Mouse (Mus musculus): ENCODE measurements around the gene Rgs16.
A peak's percentile ranks its signal among the peaks of the same experiment; 100 is the strongest.

Rgs16 gene

DNA sequence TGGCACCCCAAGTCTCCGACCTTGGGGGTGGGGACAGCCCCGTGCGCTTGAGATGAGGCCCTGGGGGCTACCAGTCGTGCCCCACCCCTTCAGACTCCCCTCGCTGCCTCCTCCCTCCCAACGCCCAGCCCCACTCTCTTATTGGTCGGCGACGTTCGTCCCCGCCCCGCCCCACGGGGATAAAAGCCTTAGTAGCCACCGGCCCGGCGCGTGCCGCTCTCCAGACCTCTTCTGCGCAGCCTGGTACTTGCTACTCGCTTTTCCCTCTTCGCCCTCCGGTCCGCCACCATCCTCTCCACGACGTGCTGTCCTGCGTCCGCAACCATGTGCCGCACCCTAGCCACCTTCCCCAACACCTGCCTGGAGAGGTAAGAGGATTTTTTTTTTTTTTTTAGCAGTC lies at the start of gene Rgs16:
Gene Rgs16, plus strand, starts transcription at position 205 of the 400 bp plus-strand sequence.
- peak; percentile 86 for DNase-seq

DNA sequence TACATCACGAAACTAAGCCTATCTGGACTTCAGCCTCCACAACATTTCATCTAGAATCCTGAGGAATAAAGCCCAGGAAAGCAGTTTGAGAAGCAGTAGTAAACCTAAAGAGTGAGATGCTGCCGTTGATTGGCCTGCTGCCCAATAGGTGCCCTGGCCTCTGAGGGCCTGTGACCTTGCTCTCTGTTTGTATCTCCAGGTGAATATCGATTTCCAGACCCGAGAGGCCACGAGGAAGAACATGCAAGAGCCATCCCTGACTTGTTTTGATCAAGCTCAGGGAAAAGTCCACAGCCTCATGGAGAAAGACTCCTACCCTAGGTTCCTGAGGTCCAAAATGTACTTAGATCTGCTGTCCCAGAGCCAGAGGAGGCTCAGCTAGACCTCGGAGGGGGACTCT lies 47.6 kb upstream of the Rgs16 start:
- no peak for DNase-seq

DNA sequence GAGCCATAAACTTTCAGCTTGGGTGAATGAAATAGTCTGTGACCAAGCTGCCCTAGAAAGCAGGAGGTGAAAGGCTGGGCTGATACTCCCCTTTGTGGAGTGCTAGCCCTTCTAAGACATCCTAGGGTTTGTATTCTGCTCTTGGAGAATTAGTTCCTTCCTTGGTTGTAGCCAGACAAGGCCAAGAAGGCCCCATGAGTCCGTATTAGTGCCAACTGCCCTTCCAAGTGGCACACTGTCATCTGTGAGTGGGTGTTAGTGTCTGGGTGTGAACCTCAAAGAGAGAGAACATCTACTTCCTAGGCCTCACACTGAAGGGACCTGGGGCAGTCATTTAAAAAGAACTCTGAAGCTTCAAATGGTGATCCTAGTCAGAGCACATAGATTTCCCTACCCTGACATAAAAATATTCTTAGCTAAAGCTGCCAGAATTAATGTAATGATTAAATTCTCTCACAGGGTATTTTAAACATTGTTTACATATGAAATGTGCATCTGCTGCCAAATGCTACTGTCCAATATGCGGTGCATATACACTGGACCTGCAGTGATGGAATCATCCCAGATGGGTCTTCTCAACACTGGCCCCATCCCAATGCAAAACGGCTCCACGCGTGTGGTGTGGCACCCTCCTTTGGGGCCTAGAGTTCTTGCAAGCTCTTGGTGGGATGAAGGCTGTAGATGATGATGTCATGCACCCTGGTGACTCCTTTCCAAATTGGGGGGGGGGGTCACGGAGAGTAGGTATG lies 45.6 kb upstream of the Rgs16 start:
- DNase-seq = no peak

GRCm38 (mm10) chr1:153695398-153695797 lies 44.8 kb upstream of the Rgs16 start:
- no peak for DNase-seq

GRCm38 (mm10) chr1:153696093-153696492 lies 44.1 kb upstream of the Rgs16 start:
- peak; percentile 54 for DNase-seq

- DNase-seq = no peak
These were observed 43.6 kb upstream of the Rgs16 start for GRCm38 (mm10) chr1:153696541-153696940.

DNA sequence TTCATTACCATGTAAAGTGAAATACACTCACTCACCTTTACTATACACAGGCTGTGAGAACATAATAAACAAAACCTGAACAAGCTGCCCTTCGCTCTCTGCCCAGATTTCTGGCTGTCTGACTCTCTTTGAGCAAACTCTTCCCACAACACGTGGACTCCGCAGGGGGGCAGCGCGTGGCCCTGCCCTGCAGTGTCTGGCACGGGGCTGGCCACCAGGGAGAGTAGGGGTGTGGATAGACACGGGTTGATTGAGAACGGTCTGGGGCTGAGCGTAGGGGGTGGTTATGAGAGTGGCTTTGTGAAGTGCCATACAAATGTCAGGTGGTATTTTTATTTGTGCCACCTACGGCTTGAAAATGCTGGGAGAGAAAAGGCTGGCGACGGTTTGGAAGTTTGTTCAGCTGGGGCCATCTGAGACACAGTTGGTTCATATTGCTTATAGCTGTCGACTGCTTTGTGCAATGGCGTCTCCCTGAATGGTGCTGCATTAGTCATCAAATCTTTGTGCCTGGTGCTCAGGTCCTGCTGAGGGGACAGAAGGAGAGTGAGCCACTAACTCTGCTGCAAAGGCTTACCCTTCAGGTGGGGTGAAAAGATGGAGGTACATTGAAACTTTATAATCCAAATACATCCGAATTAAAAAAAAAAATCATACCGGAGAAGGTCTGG lies 42.4 kb upstream of the Rgs16 start:
- DNase-seq = no peak

GRCm38 (mm10) chr1:153698311-153699084 lies 41.7 kb upstream of the Rgs16 start:
- no peak for DNase-seq

GRCm38 (mm10) chr1:153700448-153701063 lies 39.6 kb upstream of the Rgs16 start:
- DNase-seq = peak; percentile 54

DNA sequence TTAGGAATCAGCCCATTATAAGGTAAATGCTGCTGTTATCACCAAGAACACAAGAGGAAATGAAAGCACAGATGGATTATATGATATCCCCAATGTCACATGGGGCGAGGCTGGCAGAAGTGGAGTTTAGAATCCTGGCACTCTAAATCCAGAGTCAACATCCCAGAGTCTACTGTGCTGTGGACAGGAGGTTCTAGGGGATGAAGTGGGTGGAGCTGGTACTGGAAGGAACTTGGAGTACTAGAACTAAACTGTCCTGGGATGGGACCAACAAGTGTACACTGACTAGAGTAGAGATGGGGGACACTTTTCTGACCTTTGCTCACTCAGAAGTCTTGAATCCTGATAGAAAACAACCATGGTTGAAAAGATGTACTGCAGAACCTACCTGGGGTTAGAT lies 38.7 kb upstream of the Rgs16 start:
- no peak for DNase-seq

DNA sequence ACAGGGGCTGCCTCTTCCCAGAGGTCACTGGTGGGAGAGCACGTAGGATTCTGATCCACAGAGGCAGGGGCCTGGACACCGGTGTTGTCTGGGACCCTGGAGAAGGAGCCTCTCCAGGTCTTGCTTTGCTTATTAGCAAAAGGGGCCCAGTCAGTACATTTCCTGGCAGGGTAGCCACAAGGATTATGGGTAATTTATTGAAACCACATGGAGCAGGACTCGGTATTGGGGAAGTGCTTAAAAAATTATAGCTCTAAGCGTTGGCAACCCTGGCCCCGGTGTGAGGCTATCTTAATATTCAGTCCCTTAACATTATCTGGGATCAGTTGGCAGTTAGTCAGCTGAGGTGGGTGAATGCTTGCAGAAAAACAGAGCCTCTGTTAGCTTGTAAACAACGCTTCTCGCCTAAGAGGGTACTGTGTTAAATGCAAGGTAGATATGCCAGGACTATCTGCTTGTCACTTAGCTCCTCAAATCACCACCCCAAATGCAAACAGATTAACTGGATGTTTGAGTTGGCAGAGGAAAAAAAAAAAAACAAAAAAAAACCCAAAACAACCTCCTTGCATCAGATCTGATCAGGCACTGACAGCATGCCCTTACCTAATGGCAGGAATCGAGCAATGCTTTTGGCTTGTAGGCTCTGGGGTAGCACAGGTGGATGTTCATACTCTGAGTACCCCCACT lies 37.8 kb upstream of the Rgs16 start:
- no peak for DNase-seq

- no peak for DNase-seq
These were observed 37.2 kb upstream of the Rgs16 start for GRCm38 (mm10) chr1:153702853-153703410.

DNA sequence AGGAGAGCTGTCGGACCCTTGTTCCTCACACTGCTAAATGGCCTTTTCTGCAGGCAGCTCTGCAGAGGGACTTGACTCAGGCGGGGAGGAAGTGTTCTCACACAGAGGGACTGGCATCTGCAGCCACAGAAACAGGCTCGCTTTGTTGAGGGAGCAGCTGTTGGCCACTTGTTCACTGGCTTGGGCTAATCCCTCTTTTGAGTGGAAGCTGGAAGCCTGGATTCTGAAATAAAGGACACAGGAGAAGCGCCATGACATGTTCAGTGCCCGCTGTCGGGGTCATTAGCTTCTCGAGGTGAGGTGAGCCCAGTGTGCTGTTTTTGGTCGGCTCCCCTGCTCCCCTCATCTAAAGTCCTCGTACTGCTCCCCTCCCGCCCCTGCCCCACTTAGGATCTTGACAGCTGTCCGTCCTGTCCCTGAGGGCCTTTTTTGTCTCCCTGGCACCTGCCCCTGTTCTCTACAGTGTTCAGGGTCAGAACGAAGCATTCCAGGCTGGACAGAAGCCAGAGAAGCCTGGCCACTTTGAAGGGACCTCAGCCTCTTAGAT lies 36.6 kb upstream of the Rgs16 start:
- DNase-seq = peak; percentile 43

GRCm38 (mm10) chr1:153704174-153704573 lies 36.0 kb upstream of the Rgs16 start:
- DNase-seq = peak; percentile 34

GRCm38 (mm10) chr1:153704996-153705395 lies 35.2 kb upstream of the Rgs16 start:
- DNase-seq = no peak

DNA sequence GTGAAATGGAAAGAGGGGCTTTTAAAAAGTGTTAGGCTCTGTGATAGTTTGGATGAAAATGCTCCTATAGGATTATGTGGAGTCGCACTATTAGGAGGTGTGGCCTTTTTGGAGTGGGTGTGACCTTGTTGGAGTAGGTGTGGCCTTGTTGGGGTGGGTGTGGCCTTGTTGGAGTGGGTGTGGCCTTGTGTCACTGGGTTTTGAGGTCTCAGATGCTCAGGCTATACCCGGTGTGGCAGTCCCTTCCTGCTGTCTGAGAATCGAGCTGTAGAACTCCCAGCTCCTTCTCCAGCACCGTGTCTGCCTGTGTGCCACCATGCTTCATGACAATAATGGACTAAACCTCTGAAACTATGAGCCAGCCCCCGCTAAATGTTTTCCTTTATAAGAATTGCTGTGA lies 31.5 kb upstream of the Rgs16 start:
- DNase-seq = no peak

- no peak for DNase-seq
These were observed 30.7 kb upstream of the Rgs16 start for GRCm38 (mm10) chr1:153709451-153709850.

GRCm38 (mm10) chr1:153711544-153712262 lies 28.4 kb upstream of the Rgs16 start:
- no peak for DNase-seq

- DNase-seq = no peak
These were observed 27.5 kb upstream of the Rgs16 start for GRCm38 (mm10) chr1:153712633-153713032.

- no peak for DNase-seq
These were observed 22.2 kb upstream of the Rgs16 start for GRCm38 (mm10) chr1:153717990-153718389.

GRCm38 (mm10) chr1:153720935-153721334 lies 19.2 kb upstream of the Rgs16 start:
- no peak for DNase-seq

Measured in thymus, postnatal 14 days (tissue).